Mouse (Mus musculus) MEL (cell line): Measurements from ENCODE around the gene Rabgap1l. TPM values are rescaled to one million over a fixed set of nuclear protein-coding genes. Genes with fewer than 3 reads are reported as not detected.
A peak's percentile ranks its signal among the peaks of the same experiment; 100 is the strongest.

Experiments
- DNase-seq: peaks from one replicate; pipeline ENCODE4 v3.0.0; 2011; ENCODE audit warnings: low read depth, low spot score
- H3K27ac ChIP-seq: 2 replicates; pipeline ENCODE4 v1.5.1; 2012; ENCODE audit warnings: low read depth, mild to moderate bottlenecking, control low read depth, low read length, moderate library complexity; ENCODE audit not compliant: control insufficient read depth
- H3K27me3 ChIP-seq, 2 experiments: fragments of 150-350 bp in 1 of 2; sonication (generic) in 1 of 2; 2 replicates each; pipeline ENCODE4 v1.6.1; 2012; ENCODE audit warnings: low read length in 2 of 2, mild to moderate bottlenecking in 2 of 2, improper control_type of control experiment in 1 of 2, moderate library complexity in 1 of 2; ENCODE audit not compliant: insufficient read depth in 2 of 2, control insufficient read depth in 1 of 2
- H3K36me3 ChIP-seq, 2 experiments: 2 replicates each; pipeline ENCODE4 v1.6.1; 2012 to 2014; ENCODE audit warnings: low read length in 2 of 2, improper control_type of control experiment in 1 of 2, inconsistent platforms in 1 of 2, mild to moderate bottlenecking in 1 of 2; ENCODE audit not compliant: insufficient read depth in 2 of 2, control insufficient read depth in 1 of 2
- H3K4me1 ChIP-seq, 2 experiments: fragments of 150-350 bp in 1 of 2; sonication (generic) in 1 of 2; 2 replicates each; pipeline ENCODE4 v1.6.1; 2012; ENCODE audit warnings: low read length in 2 of 2, improper control_type of control experiment in 1 of 2, mild to moderate bottlenecking in 1 of 2; ENCODE audit not compliant: insufficient read depth in 2 of 2, control insufficient read depth in 1 of 2
- H3K4me3 ChIP-seq, 2 experiments: fragments of 150-350 bp in 1 of 2; sonication (generic) in 1 of 2; 2 replicates each; pipeline ENCODE4 v1.5.1; 2012; ENCODE audit warnings: low read depth in 2 of 2, low read length in 2 of 2, mild to moderate bottlenecking in 2 of 2, moderate library complexity in 2 of 2, control low read depth in 1 of 2, improper control_type of control experiment in 1 of 2; ENCODE audit not compliant: control insufficient read depth in 1 of 2, insufficient read depth in 1 of 2
- H3K79me2 ChIP-seq: 2 replicates; pipeline ENCODE4 v1.6.1; 2012; ENCODE audit warnings: mild to moderate bottlenecking, low read length, moderate library complexity; ENCODE audit not compliant: control insufficient read depth, poor library complexity, insufficient read depth
- H3K9ac ChIP-seq: 2 replicates; pipeline ENCODE4 v1.6.1; 2012; ENCODE audit warnings: low read depth, mild to moderate bottlenecking, control low read depth, low read length, moderate library complexity; ENCODE audit not compliant: control insufficient read depth, poor library complexity, severe bottlenecking
- H3K9me3 ChIP-seq: fragments of 150-350 bp; sonication (generic); replicated peaks from 2 replicates; pipeline ENCODE4 v1.6.1; 2012; ENCODE audit warnings: mild to moderate bottlenecking, low read length, improper control_type of control experiment, moderate library complexity; ENCODE audit not compliant: insufficient read depth
- BHLHE40 ChIP-seq: IDR thresholded peaks from 2 replicates; pipeline ENCODE4 v1.6.1; 2012; ENCODE audit warnings: low read depth, mild to moderate bottlenecking, inconsistent platforms, low read length, improper control_type of control experiment, borderline replicate concordance
- CHD1 ChIP-seq: IDR thresholded peaks from 2 replicates; pipeline ENCODE4 v1.6.1; 2012; ENCODE audit warnings: low read depth, mild to moderate bottlenecking, inconsistent platforms, low read length, improper control_type of control experiment
- CHD2 ChIP-seq: IDR thresholded peaks from 2 replicates; pipeline ENCODE4 v1.6.1; 2011; ENCODE audit warnings: low read length, improper control_type of control experiment
- CTCF ChIP-seq, 3 experiments: IDR thresholded peaks in 2 of 3; conservative IDR thresholded peaks in 1 of 3; 2 replicates each; pipeline ENCODE4 v1.5.1; 2011 to 2012; ENCODE audit warnings: low read length in 3 of 3, low read depth in 2 of 3, mild to moderate bottlenecking in 2 of 3, improper control_type of control experiment in 1 of 3, inconsistent platforms in 1 of 3, mixed read lengths in 1 of 3, moderate library complexity in 1 of 3; ENCODE audit not compliant: control insufficient read depth in 1 of 3, insufficient read depth in 1 of 3, poor library complexity in 1 of 3, severe bottlenecking in 1 of 3
- EP300 ChIP-seq, 2 experiments: IDR thresholded peaks; 2 replicates each; pipeline ENCODE4 v1.6.1; 2011; ENCODE audit warnings: improper control_type of control experiment in 2 of 2, low read length in 2 of 2, low read depth in 1 of 2, mild to moderate bottlenecking in 1 of 2
- ETS1 ChIP-seq: IDR thresholded peaks from 2 replicates; pipeline ENCODE4 v1.6.1; 2012; ENCODE audit warnings: low read depth, mild to moderate bottlenecking, inconsistent platforms, low read length, improper control_type of control experiment, moderate library complexity
- GABPA ChIP-seq: IDR thresholded peaks from 2 replicates; pipeline ENCODE4 v1.6.1; 2012; ENCODE audit warnings: low read depth, mild to moderate bottlenecking, inconsistent platforms, low read length, improper control_type of control experiment, moderate library complexity
- GATA1 ChIP-seq: IDR thresholded peaks from 2 replicates; pipeline ENCODE4 v1.6.1; 2011; ENCODE audit warnings: low read depth, low read length, improper control_type of control experiment
- HCFC1 ChIP-seq: IDR thresholded peaks from 2 replicates; pipeline ENCODE4 v1.6.1; 2012; ENCODE audit warnings: low read depth, mild to moderate bottlenecking, inconsistent platforms, low read length, improper control_type of control experiment, moderate library complexity
- JUND ChIP-seq: IDR thresholded peaks from 2 replicates; pipeline ENCODE4 v1.6.1; 2011; ENCODE audit warnings: low read depth, mild to moderate bottlenecking, improper control_type of control experiment, low read length
- KAT2A ChIP-seq: conservative IDR thresholded peaks from 2 replicates; pipeline ENCODE4 v1.6.1; 2012; ENCODE audit warnings: low read depth, low read length, improper control_type of control experiment, inconsistent platforms
- MAFK ChIP-seq: IDR thresholded peaks from 2 replicates; pipeline ENCODE4 v1.6.1; 2011; ENCODE audit warnings: low read depth, mild to moderate bottlenecking, low read length, improper control_type of control experiment, borderline replicate concordance
- MAX ChIP-seq: IDR thresholded peaks from 2 replicates; pipeline ENCODE4 v1.6.1; 2011; ENCODE audit warnings: low read length, improper control_type of control experiment
- MAZ ChIP-seq: IDR thresholded peaks from 2 replicates; pipeline ENCODE4 v1.6.1; 2012; ENCODE audit warnings: low read depth, mild to moderate bottlenecking, inconsistent platforms, low read length, improper control_type of control experiment
- MEF2A ChIP-seq: IDR thresholded peaks from 2 replicates; pipeline ENCODE4 v1.6.1; 2014; ENCODE audit warnings: low read depth, mild to moderate bottlenecking, inconsistent platforms, low read length, improper control_type of control experiment; ENCODE audit not compliant: poor library complexity, insufficient replicate concordance, severe bottlenecking; ENCODE audit errors: extremely low read depth
- MXI1 ChIP-seq: IDR thresholded peaks from 2 replicates; pipeline ENCODE4 v1.6.1; 2011; ENCODE audit warnings: mild to moderate bottlenecking, low read depth, low read length, improper control_type of control experiment
- MYB ChIP-seq: IDR thresholded peaks from 2 replicates; pipeline ENCODE4 v1.6.1; 2011; ENCODE audit warnings: mild to moderate bottlenecking, low read depth, low read length, improper control_type of control experiment
- NELFE ChIP-seq: IDR thresholded peaks from 2 replicates; pipeline ENCODE4 v1.6.1; 2011; ENCODE audit warnings: low read depth, low read length, improper control_type of control experiment
- NRF1 ChIP-seq: IDR thresholded peaks from 2 replicates; pipeline ENCODE4 v1.6.1; 2014; ENCODE audit warnings: low read depth, mild to moderate bottlenecking, inconsistent platforms, low read length, improper control_type of control experiment, moderate library complexity; ENCODE audit not compliant: poor library complexity, insufficient read depth, severe bottlenecking
- POLR2AphosphoS2 ChIP-seq: IDR thresholded peaks from 2 replicates; pipeline ENCODE4 v1.6.1; 2011; ENCODE audit warnings: low read length, improper control_type of control experiment
- POLR2AphosphoS5 ChIP-seq: IDR thresholded peaks from 2 replicates; pipeline ENCODE4 v1.6.1; 2012; ENCODE audit warnings: low read depth, borderline replicate concordance, mild to moderate bottlenecking, inconsistent platforms, low read length, moderate library complexity, mixed read lengths
- RAD21 ChIP-seq: IDR thresholded peaks from 2 replicates; pipeline ENCODE4 v1.6.1; 2011; ENCODE audit warnings: mild to moderate bottlenecking, low read depth, low read length, improper control_type of control experiment
- RCOR1 ChIP-seq: IDR thresholded peaks from 2 replicates; pipeline ENCODE4 v1.6.1; 2012; ENCODE audit warnings: low read depth, mild to moderate bottlenecking, inconsistent platforms, low read length, improper control_type of control experiment
- SIN3A ChIP-seq: IDR thresholded peaks from 2 replicates; pipeline ENCODE4 v1.6.1; 2012; ENCODE audit warnings: low read length, improper control_type of control experiment, inconsistent platforms
- SMC3 ChIP-seq: IDR thresholded peaks from 2 replicates; pipeline ENCODE4 v1.6.1; 2011; ENCODE audit warnings: low read depth, low read length, improper control_type of control experiment
- TAL1 ChIP-seq: IDR thresholded peaks from 2 replicates; pipeline ENCODE4 v1.6.1; 2012; ENCODE audit warnings: mild to moderate bottlenecking, inconsistent platforms, low read length, moderate library complexity, mixed read lengths
- TBP ChIP-seq: IDR thresholded peaks from 2 replicates; pipeline ENCODE4 v1.8.0; 2011; ENCODE audit warnings: low read depth, low read length, improper control_type of control experiment
- TCF12 ChIP-seq: IDR thresholded peaks from 2 replicates; pipeline ENCODE4 v1.6.1; 2014; ENCODE audit warnings: low read depth, mild to moderate bottlenecking, inconsistent platforms, low read length, improper control_type of control experiment, moderate library complexity
- UBTF ChIP-seq: IDR thresholded peaks from 2 replicates; pipeline ENCODE4 v1.6.1; 2012; ENCODE audit warnings: low read depth, mild to moderate bottlenecking, inconsistent platforms, low read length, improper control_type of control experiment, moderate library complexity, borderline replicate concordance; ENCODE audit not compliant: insufficient read depth
- USF1 ChIP-seq: IDR thresholded peaks from 2 replicates; pipeline ENCODE4 v1.6.1; 2014; ENCODE audit warnings: low read depth, mild to moderate bottlenecking, inconsistent platforms, low read length, improper control_type of control experiment, moderate library complexity
- ZC3H11A ChIP-seq: IDR thresholded peaks from 2 replicates; pipeline ENCODE4 v1.6.1; 2012; ENCODE audit warnings: low read depth, mild to moderate bottlenecking, inconsistent platforms, low read length, improper control_type of control experiment
- ZKSCAN1 ChIP-seq: IDR thresholded peaks from 2 replicates; pipeline ENCODE4 v1.6.1; 2012; ENCODE audit warnings: low read depth, mild to moderate bottlenecking, inconsistent platforms, low read length, improper control_type of control experiment, moderate library complexity
- ZMIZ1 ChIP-seq: IDR thresholded peaks from 2 replicates; pipeline ENCODE4 v1.6.1; 2012; ENCODE audit warnings: low read depth, mild to moderate bottlenecking, inconsistent platforms, low read length, improper control_type of control experiment, moderate library complexity
- polyA plus RNA-seq, 2 experiments: library from polyadenylated mRNA; stranded (reverse) in 1 of 2; unstranded in 1 of 2; fragments of >175 nt in 1 of 2; fragments of >200 nt in 1 of 2; gene quantifications; 2 replicates each; pipeline versions ENCODE4 v1.2.1 to v1.2.4; 2012; ENCODE audit warnings: low replicate concordance in 2 of 2, low read depth in 1 of 2; ENCODE audit not compliant: insufficient read length in 2 of 2, insufficient read depth in 1 of 2, missing spikeins in 1 of 2
- total RNA-seq: library from RNA; depleted of rRNA; stranded (reverse); fragments of 300-350 nt; gene quantifications from 2 replicates; pipeline ENCODE4 v1.2.3, GENCODE M21; 2012

Gene Rabgap1l
- total and polyA plus RNA-seq, 3 experiments = 24.1 to 26.2 TPM; not detected in 1

GRCm38 (mm10) chr1:160302268-160302667 lies 490.7 kb downstream of the Rabgap1l start (continued):
- TF ChIP-seq USF1 = no peak
- TF ChIP-seq MAX = no peak
- no peak for TF ChIP-seq CHD1
- TF ChIP-seq MAFK = no peak
- TF ChIP-seq UBTF = no peak
- no peak for TF ChIP-seq ZMIZ1
- no peak; the same call in 1 of the 2 replicates for TF ChIP-seq SIN3A
- no peak for TF ChIP-seq CTCF (IDR thresholded peaks at IDR 0.05 in 2 of 3, conservative IDR thresholded peaks at IDR 0.05 in 1 of 3; ENCODE audit: control insufficient read depth in 1 of 3, insufficient read depth in 1 of 3, low read depth in 2 of 3, low read length in 3 of 3, poor library complexity in 1 of 3, severe bottlenecking in 1 of 3)
- TF ChIP-seq KAT2A = no peak

GRCm38 (mm10) chr1:160301156-160301555 lies 491.9 kb downstream of the Rabgap1l start:
- Histone ChIP-seq H3K4me3 (peak overlapping the region in 1 of 2 experiments; percentile 25; a peak in 2 of 4 replicates), H3K4me1 (peaks cover 45% of the 10 kb centered on the region in 2 experiments), H3K36me3 (peaks cover 0 to 67% of the 10 kb centered on the region in 2 experiments; a peak in 2 of 4 replicates), H3K9me3 (no peaks in the 10 kb centered on the region), H3K27ac (peak overlapping the region; percentile 86), H3K79me2 (peaks cover 7% of the 10 kb centered on the region), H3K27me3 (no peaks in the 10 kb centered on the region), H3K9ac (peak overlapping the region; percentile 64)
- peak; percentile 84 for DNase-seq
- TF ChIP-seq GATA1 (peak; percentile 59; the same call in 1 of the 2 replicates), POLR2AphosphoS2 (no peak), TCF12 (peak; percentile 90), NELFE (0 out of 2 replicates have a peak, but pooled peaks have one; percentile 20), TBP (no peak), EP300 (IDR thresholded peaks at IDR 0.05; ENCODE audit: low read depth in 1 of 2, low read length in 2 of 2) (peak; percentile 94 to 97), NRF1 (no peak), RCOR1 (peak; percentile 83), UBTF (no peak), ZMIZ1 (no peak), ZC3H11A (no peak), MAX (no peak), MAFK (peak; percentile 66; the same call in 1 of the 2 replicates), CHD2 (peak; percentile 22; the same call in 1 of the 2 replicates), MXI1 (peak; percentile 57), MAZ (peak; percentile 33; the same call in 1 of the 2 replicates), SMC3 (no peak), KAT2A (no peak), CTCF (IDR thresholded peaks at IDR 0.05 in 2 of 3, conservative IDR thresholded peaks at IDR 0.05 in 1 of 3; ENCODE audit: control insufficient read depth in 1 of 3, insufficient read depth in 1 of 3, low read depth in 2 of 3, low read length in 3 of 3, poor library complexity in 1 of 3, severe bottlenecking in 1 of 3) (no peak), POLR2AphosphoS5 (no peak), ZKSCAN1 (no peak), SIN3A (peak; percentile 91), ETS1 (peak; percentile 94), USF1 (0 out of 2 replicates have a peak, but pooled peaks have one; percentile 3), CHD1 (peak; percentile 89; the same call in 1 of the 2 replicates), MYB (peak; percentile 98), HCFC1 (peak; percentile 62; the same call in 1 of the 2 replicates), RAD21 (no peak), MEF2A (peak; percentile 99), BHLHE40 (peak; percentile 82; the same call in 1 of the 2 replicates), TAL1 (no peak), JUND (no peak; the same call in 1 of the 2 replicates), GABPA (no peak)
